Mouse (Mus musculus): ENCODE measurements at regions not wholly inside any gene's neighbourhood (a gene's known extent, or its start where the extent isn't known, plus 50 kb on each side); places are given as distances from the start of the nearest gene placed in this dataset.

- DNase-seq = no peak
Measured at GRCm38 (mm10) chr3:147537584-147537983, 685.4 kb downstream of the Ttll7 start.

- DNase-seq = no peak
Measured at GRCm38 (mm10) chr3:147532196-147532595, 680.0 kb downstream of the Ttll7 start.

- no peak for DNase-seq
Measured at GRCm38 (mm10) chr3:147531608-147532180, 679.5 kb downstream of the Ttll7 start.

Data from gastrocnemius, postnatal 25 days (tissue).